Mouse (Mus musculus) hindbrain, embryonic 10.5 days (tissue): ENCODE measurements around the gene Traf6. TPM values are rescaled to one million over a fixed set of nuclear protein-coding genes. Genes with fewer than 3 reads are reported as not detected.

ENCODE experiments used
- DNase-seq: peaks from one replicate; pipeline ENCODE4 v3.0.0-alpha.2; 2017; ENCODE audit warnings: low spot score
- H3K27ac ChIP-seq: fragments of 300-500 bp; sonication (generic); 2 replicates; pipeline ENCODE4 v1.5.1; 2016; ENCODE audit warnings: mild to moderate bottlenecking, moderate library complexity
- H3K27me3 ChIP-seq: fragments of 300-500 bp; sonication (generic); 2 replicates; pipeline ENCODE4 v1.6.1; 2016; ENCODE audit warnings: mild to moderate bottlenecking; ENCODE audit not compliant: poor library complexity, insufficient read depth, severe bottlenecking
- H3K36me3 ChIP-seq: fragments of 300-500 bp; sonication (generic); 2 replicates; pipeline ENCODE4 v1.6.1; 2016; ENCODE audit warnings: mild to moderate bottlenecking, moderate library complexity
- H3K4me1 ChIP-seq: fragments of 300-500 bp; sonication (generic); replicated peaks from 2 replicates; pipeline ENCODE4 v1.6.1; 2016; ENCODE audit warnings: mild to moderate bottlenecking
- H3K4me3 ChIP-seq: fragments of 300-500 bp; sonication (generic); 2 replicates; pipeline ENCODE4 v1.5.1; 2016; ENCODE audit warnings: mild to moderate bottlenecking, moderate library complexity
- H3K9me3 ChIP-seq: fragments of 300-500 bp; sonication (generic); 2 replicates; pipeline ENCODE4 v1.6.1; 2016; ENCODE audit warnings: mild to moderate bottlenecking, moderate library complexity
- WGBS: fragments of 180-500 bp; shearing (Covaris S2); methylation state at CpG from one replicate; pipeline ENCODE4 v1.1.7; 2016; 5-methylcytosine and 5-hydroxymethylcytosine counted together
- polyA plus RNA-seq: library from polyadenylated mRNA; unstranded; fragments of >200 nt; fragmentation: Nextera tagmentation; extraction: Ambion mirVana; gene quantifications from 2 replicates; pipeline ENCODE4 v1.2.1, GENCODE M21; 2016

The Traf6 gene
- polyA plus RNA-seq, 1 experiment from 2014 or later: 13.4 TPM

GRCm38 (mm10) chr2:101715650-101716323 is 37.6 kb downstream of the Traf6 start:
- 80% methylated on average over 8 of the region's 8 CpGs for WGBS
- DNase-seq: peak; percentile 34

GRCm38 (mm10) chr2:101717162-101717561 is 38.9 kb downstream of the Traf6 start:
- H3K27me3 ChIP-seq: no peaks in the 10 kb centered on the region
- peaks cover 35% of the 10 kb centered on the region for H3K36me3 ChIP-seq
- no peak overlapping the region for H3K27ac ChIP-seq

More at GRCm38 (mm10) chr2:101715650-101716323, 37.6 kb downstream of the Traf6 start:
- peaks cover 29% of the 10 kb centered on the region for H3K36me3 ChIP-seq
- 0 out of 2 replicates have a peak, but pooled peaks cover 3% of the 10 kb centered on the region for H3K4me1 ChIP-seq
- no peaks in the 10 kb centered on the region for H3K9me3 ChIP-seq
- H3K27ac ChIP-seq: no peak overlapping the region
- H3K4me3 ChIP-seq: no peak overlapping the region
- H3K27me3 ChIP-seq: no peaks in the 10 kb centered on the region

GRCm38 (mm10) chr2:101721835-101722234 is 43.6 kb downstream of the Traf6 start:
- no peak for DNase-seq
- peaks cover 24% of the 10 kb centered on the region for H3K36me3 ChIP-seq
- H3K27ac ChIP-seq: peak overlapping the region; percentile 92
- WGBS: 85% methylated on average over 4 of the region's 4 CpGs
- H3K9me3 ChIP-seq: no peaks in the 10 kb centered on the region
- no peak overlapping the region for H3K4me3 ChIP-seq
- peaks cover 25% of the 10 kb centered on the region for H3K4me1 ChIP-seq
- H3K27me3 ChIP-seq: no peaks in the 10 kb centered on the region

More at GRCm38 (mm10) chr2:101717162-101717561, 38.9 kb downstream of the Traf6 start:
- no peak for DNase-seq
- WGBS: 95% methylated on average over 13 of the region's 13 CpGs
- peaks cover 6% of the 10 kb centered on the region for H3K4me1 ChIP-seq
- H3K9me3 ChIP-seq: no peaks in the 10 kb centered on the region
- no peak overlapping the region for H3K4me3 ChIP-seq

GRCm38 (mm10) chr2:101722370-101723332 is 44.4 kb downstream of the Traf6 start:
- 21% methylated on average over 8 of the region's 8 CpGs for WGBS
- H3K4me3 ChIP-seq: no peak overlapping the region
- peak overlapping the region; percentile 92 for H3K27ac ChIP-seq
- H3K9me3 ChIP-seq: no peaks in the 10 kb centered on the region
- peaks cover 19% of the 10 kb centered on the region for H3K36me3 ChIP-seq
- H3K4me1 ChIP-seq: peaks cover 25% of the 10 kb centered on the region
- H3K27me3 ChIP-seq: no peaks in the 10 kb centered on the region
- peak; percentile 77 for DNase-seq

GRCm38 (mm10) chr2:101723333-101723881 is 45.2 kb downstream of the Traf6 start:
- Histone ChIP-seq H3K4me1 (peaks cover 25% of the 10 kb centered on the region), H3K4me3 (no peak overlapping the region), H3K27ac (peak overlapping the region; percentile 92), H3K27me3 (no peaks in the 10 kb centered on the region), H3K36me3 (peaks cover 25% of the 10 kb centered on the region), H3K9me3 (no peaks in the 10 kb centered on the region)
- WGBS: 53% methylated on average over 10 of the region's 10 CpGs
- peak; percentile 18 for DNase-seq

GRCm38 (mm10) chr2:101727787-101728186 is 49.6 kb downstream of the Traf6 start:
- Histone ChIP-seq H3K9me3 (no peaks in the 10 kb centered on the region), H3K4me3 (no peak overlapping the region), H3K36me3 (peaks cover 24% of the 10 kb centered on the region), H3K27me3 (no peaks in the 10 kb centered on the region), H3K27ac (no peak overlapping the region), H3K4me1 (peaks cover 24% of the 10 kb centered on the region)
- DNase-seq: no peak

GRCm38 (mm10) chr2:101729472-101729871 is 51.2 kb downstream of the Traf6 start:
- no peak for DNase-seq
- Histone ChIP-seq H3K4me3 (no peak overlapping the region), H3K27ac (no peak overlapping the region), H3K4me1 (peaks cover 11% of the 10 kb centered on the region; the same call in 1 of the 2 replicates), H3K9me3 (no peaks in the 10 kb centered on the region), H3K27me3 (no peaks in the 10 kb centered on the region), H3K36me3 (peaks cover 38% of the 10 kb centered on the region)
- WGBS: 70% methylated on average over 1 of the region's 1 CpGs

GRCm38 (mm10) chr2:101730972-101731371 is 52.7 kb downstream of the Traf6 start:
- Histone ChIP-seq H3K27ac (peak overlapping the region; percentile 45; the same call in 1 of the 2 replicates), H3K4me1 (peaks cover 11% of the 10 kb centered on the region; the same call in 1 of the 2 replicates), H3K27me3 (no peaks in the 10 kb centered on the region), H3K36me3 (peaks cover 42% of the 10 kb centered on the region), H3K9me3 (no peaks in the 10 kb centered on the region), H3K4me3 (no peak overlapping the region)
- no peak for DNase-seq

GRCm38 (mm10) chr2:101732777-101733210 is 54.6 kb downstream of the Traf6 start:
- Histone ChIP-seq H3K36me3 (peaks cover 39% of the 10 kb centered on the region), H3K27ac (no peak overlapping the region)
- WGBS: 92% methylated on average over 10 of the region's 10 CpGs

GRCm38 (mm10) chr2:101733564-101733963 is 55.3 kb downstream of the Traf6 start:
- H3K36me3 ChIP-seq: peaks cover 33% of the 10 kb centered on the region
- H3K27me3 ChIP-seq: no peaks in the 10 kb centered on the region
- no peak overlapping the region for H3K27ac ChIP-seq
- H3K4me1 ChIP-seq: peaks cover 11% of the 10 kb centered on the region; the same call in 1 of the 2 replicates
- WGBS: 92% methylated on average over 3 of the region's 3 CpGs
- H3K4me3 ChIP-seq: no peak overlapping the region
- H3K9me3 ChIP-seq: no peaks in the 10 kb centered on the region
- no peak for DNase-seq

More at GRCm38 (mm10) chr2:101732777-101733210, 54.6 kb downstream of the Traf6 start:
- no peaks in the 10 kb centered on the region for H3K9me3 ChIP-seq
- H3K4me3 ChIP-seq: no peak overlapping the region
- no peak for DNase-seq
- peaks cover 11% of the 10 kb centered on the region; the same call in 1 of the 2 replicates for H3K4me1 ChIP-seq
- H3K27me3 ChIP-seq: no peaks in the 10 kb centered on the region

- Histone ChIP-seq H3K9me3 (no peaks in the 10 kb centered on the region), H3K36me3 (peaks cover 3% of the 10 kb centered on the region), H3K4me3 (no peak overlapping the region), H3K27ac (no peak overlapping the region), H3K27me3 (no peaks in the 10 kb centered on the region), H3K4me1 (0 out of 2 replicates have a peak, but pooled peaks cover 3% of the 10 kb centered on the region)
- 74% methylated on average over 5 of the region's 5 CpGs for WGBS
- DNase-seq: no peak
Measured at GRCm38 (mm10) chr2:101739914-101740313, 61.7 kb downstream of the Traf6 start.

- H3K4me3 ChIP-seq: no peak overlapping the region
- no peak for DNase-seq
- H3K4me1 ChIP-seq: 0 out of 2 replicates have a peak, but pooled peaks cover 3% of the 10 kb centered on the region
- no peaks in the 10 kb centered on the region for H3K27me3 ChIP-seq
- H3K36me3 ChIP-seq: peaks cover 13% of the 10 kb centered on the region
- H3K9me3 ChIP-seq: no peaks in the 10 kb centered on the region
- 0 out of 2 replicates have a peak overlapping the region, but pooled peaks have one; percentile 16 for H3K27ac ChIP-seq
- WGBS: 85% methylated on average over 8 of the region's 8 CpGs
Measured at GRCm38 (mm10) chr2:101741653-101742052, 63.4 kb downstream of the Traf6 start.
